Mouse (Mus musculus) cortical plate, adult 2 months (tissue): ENCODE measurements at regions not wholly inside any gene's neighbourhood (a gene's known extent, or its start where the extent isn't known, plus 50 kb on each side); places are given as distances from the start of the nearest gene placed in this dataset.

Source experiments
- CTCF ChIP-seq: fragments of 200-500 bp; IDR thresholded peaks from 2 replicates; pipeline ENCODE4 v1.5.1; 2011; ENCODE audit warnings: mild to moderate bottlenecking, control low read depth, low read length; ENCODE audit not compliant: insufficient read depth; ENCODE audit errors: extremely low read depth
- POLR2A ChIP-seq: fragments of 200-500 bp; IDR thresholded peaks from 2 replicates; pipeline ENCODE4 v1.6.1; 2011; ENCODE audit warnings: mild to moderate bottlenecking, low read length, control low read depth; ENCODE audit not compliant: insufficient read depth; ENCODE audit errors: extremely low read depth

- TF ChIP-seq CTCF (no peak), POLR2A (no peak)
Observed at GRCm38 (mm10) chr12:70752266-70752910, 72.9 kb upstream of the Frmd6 start.
